Mouse (Mus musculus) c-Kit-negative CD71-positive TER-119-positive erythroid progenitor cells, embryonic 14.5 days (primary cell): ENCODE measurements around the gene Depdc1b.

Experiments used
- DNase-seq: peaks from one replicate; pipeline ENCODE4 v3.0.0-alpha.2; 2013; ENCODE audit warnings: low read depth, low spot score

Depdc1b gene

GRCm38 (mm10) chr13:108316487-108316903 lies 363 bp downstream of the Depdc1b start:
- DNase-seq, result peak; percentile 38

DNA sequence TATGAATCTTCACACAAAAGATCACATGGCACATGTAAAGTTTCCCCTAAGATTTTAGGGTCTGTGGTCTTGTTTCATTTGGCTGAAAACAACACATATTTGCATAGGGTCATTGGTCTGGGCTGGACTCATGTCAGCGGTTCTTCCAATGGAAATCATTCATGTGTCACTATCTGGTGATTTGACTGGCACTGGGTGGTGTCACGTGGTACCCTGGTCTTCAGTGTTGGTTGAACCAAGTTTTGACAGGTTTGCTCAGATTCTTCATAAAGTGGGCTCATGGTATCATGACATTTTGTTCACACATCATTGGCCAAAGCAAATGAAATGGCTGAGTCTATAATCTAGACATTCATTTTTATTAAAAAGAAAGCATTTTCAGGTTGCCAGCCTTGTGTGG lies 1.3 kb downstream of the Depdc1b start:
- no peak for DNase-seq

DNA sequence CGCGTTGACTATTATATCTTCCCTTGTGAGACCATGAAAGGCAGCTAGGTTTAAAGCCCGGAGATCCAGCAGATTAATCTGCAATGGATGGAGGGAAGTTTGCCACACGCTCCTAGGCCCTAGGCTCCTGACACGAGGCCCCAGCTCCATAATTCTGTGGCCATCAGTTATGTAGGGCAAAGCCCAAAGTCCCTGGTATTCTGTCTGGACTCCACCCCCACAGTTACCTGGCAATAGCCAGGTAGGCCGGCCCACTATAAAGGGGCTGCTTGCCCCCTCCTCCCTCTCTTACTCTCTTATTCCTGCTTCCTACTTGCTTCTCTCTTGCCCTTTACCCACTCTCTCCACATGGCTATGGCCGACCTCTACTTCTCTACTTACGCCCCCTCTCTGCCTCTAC lies 2.9 kb downstream of the Depdc1b start:
- no peak for DNase-seq

- DNase-seq, result no peak
Observed at GRCm38 (mm10) chr13:108320216-108320615, 4.1 kb downstream of the Depdc1b start.

- no peak for DNase-seq
Observed at GRCm38 (mm10) chr13:108322466-108322865, 6.3 kb downstream of the Depdc1b start.

- DNase-seq, result no peak
Observed at GRCm38 (mm10) chr13:108323317-108323716, 7.2 kb downstream of the Depdc1b start.

DNA sequence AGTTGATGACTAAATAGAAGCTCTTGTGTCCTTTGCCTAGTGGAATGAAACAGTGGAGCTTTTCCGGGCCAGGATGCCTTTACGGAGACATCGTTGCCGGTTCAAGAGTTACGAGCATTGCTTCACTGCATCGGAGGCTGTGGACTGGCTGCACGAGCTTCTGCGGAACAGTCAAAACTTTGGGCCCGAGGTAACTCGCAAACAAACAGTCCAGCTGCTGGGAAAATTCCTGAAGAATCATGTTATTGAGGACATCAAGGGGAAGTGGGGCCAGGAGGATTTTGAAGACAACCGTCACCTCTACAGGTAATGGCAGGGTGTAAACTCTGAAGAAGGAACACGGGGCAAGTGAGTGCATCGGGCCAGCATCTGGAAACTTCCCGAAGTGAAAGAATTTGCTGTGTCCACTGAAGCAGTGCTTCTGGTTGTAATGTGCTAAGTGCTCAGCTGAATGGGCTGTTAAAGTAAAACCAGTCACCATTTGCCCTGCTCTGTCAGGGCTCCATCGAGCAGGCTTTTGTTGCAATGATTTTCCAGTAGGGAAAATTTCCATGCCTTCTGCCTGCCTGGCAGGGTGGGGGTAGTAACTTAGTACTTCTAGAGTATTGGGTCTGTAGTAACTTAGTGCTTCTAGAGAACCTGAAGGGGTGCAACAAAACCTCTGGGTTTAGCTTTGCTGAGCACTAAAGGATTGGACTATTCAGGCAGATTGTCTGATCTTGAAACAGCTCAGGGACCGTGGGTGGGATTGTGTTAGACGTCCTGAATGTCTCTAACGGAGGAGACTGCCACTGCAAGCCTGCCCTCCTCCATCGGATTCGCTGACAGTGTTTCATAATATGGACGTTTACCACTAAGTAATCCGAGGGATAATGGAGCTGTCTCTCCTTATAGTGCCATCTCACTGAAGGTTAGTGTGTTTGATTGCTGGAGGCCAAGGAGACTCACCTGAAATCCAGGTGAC lies 8.0 kb downstream of the Depdc1b start:
- DNase-seq, result no peak

GRCm38 (mm10) chr13:108325871-108326270 lies 9.7 kb downstream of the Depdc1b start:
- no peak for DNase-seq

DNA sequence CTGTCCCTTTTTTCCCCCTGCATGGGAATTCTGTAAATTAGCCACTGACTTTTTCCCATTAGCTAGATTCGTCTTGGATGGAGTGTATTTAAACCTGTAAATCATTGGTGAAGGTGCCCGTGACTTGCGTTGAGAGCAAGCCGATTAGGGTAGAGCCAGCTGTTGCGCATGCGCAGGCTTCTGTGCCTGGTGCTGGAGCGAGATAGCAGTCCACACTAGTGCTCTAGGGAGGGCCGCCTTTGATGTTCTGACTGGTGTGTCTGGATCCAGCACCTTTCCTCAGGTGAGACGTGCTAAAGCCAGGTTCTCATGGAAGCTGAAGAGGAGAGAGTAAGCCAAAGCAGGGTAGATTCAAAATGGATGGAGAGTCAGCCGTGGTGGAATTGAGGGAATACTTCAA lies 10.2 kb downstream of the Depdc1b start:
- no peak for DNase-seq

DNA sequence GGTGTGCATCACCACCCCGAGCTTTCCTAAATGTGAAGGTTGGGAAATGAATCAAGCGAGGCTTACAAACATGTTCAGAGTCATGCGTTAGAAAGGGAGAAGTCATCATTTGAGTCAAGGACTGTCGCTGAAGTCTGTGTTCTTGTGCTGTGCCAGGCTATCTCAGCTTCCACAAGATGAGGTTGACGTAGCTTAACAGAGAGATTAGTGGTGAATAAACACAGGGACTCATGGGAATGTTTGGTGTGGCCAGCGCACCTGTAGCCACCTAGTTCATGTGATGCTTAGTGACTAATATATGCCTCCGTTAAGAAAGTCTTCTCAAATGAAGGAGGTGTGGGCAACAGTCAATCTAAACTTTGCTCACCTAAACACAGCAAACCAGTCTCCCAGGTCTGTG lies 10.9 kb downstream of the Depdc1b start:
- DNase-seq, result no peak

GRCm38 (mm10) chr13:108328406-108329180 lies 12.5 kb downstream of the Depdc1b start:
- no peak for DNase-seq

DNA sequence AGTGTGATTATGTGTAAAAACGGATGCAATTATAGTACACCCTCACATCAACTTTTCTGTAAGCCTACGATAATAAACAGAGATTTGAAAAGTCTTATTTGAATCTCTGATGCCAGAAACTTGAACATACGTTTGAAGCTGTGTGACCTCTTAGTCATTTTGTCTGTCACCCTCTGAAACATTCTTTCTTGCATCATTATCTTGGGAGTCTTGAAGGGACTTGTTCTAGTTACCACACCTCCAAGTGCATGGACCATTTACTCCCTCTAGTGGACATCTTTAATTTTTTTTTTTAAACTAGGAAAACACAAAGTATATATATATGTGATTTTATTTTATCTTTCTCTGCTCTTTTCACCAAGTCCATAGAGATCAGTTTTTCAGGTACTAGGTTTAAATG lies 13.6 kb downstream of the Depdc1b start:
- DNase-seq, result no peak

- no peak for DNase-seq
Observed at GRCm38 (mm10) chr13:108335257-108336003, 19.3 kb downstream of the Depdc1b start.

GRCm38 (mm10) chr13:108336192-108336591 lies 20.1 kb downstream of the Depdc1b start:
- DNase-seq, result no peak

DNA sequence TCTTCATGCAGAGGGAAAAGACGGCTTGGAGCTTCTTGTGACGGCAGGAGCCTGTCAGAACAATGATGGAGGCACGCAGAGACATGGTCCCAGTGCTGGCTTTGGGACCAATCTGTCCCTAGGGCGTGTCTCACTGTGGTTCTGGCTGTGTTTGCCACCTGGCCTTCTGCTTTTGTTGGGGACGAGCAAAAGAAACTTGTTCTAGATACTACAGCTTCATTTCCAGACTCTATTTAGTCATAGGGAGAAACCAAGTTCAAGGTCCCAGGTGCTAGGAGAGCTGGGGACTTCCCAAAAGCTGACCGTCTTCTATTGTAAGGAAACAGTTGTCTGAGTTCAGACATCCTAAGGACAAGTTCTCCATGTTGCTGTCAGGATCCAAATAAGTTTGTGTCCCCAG lies 21.2 kb downstream of the Depdc1b start:
- DNase-seq, result no peak

- no peak for DNase-seq
Observed at GRCm38 (mm10) chr13:108338076-108338836, 22.1 kb downstream of the Depdc1b start.

DNA sequence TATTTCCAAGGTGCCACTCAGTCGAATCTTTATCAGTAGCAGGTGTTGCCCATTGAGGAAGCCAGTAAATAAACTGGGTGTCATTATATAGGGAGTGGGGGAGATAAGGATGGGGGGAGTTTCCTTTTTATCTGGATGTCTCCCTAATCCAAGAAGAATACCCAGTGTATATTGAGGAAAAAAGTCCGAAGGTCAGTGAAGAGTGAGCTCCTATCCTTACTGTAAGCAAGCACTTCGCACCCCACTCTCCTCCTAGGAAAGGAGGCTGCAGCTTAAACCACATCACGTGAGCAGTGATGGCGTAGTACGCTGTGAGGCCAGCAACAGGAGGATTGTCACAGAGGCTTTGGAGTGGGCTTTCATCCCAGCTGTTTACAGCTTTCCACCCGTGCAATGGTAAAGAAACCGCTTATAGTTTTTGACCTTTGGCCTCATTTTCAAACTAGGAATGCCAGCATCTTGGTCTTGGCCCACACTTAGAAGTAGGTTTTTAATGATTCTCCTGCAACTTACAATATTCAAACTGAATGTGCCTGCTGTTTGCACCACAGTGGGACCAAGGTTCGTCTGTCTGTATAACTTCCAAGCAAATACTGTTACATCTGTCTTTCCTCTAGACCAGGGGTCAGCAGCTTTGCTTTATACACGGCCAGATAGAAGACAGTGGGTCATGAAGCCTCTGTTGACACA lies 23.9 kb downstream of the Depdc1b start:
- no peak for DNase-seq

- DNase-seq, result no peak
Observed at GRCm38 (mm10) chr13:108341585-108341984, 25.5 kb downstream of the Depdc1b start.

DNA sequence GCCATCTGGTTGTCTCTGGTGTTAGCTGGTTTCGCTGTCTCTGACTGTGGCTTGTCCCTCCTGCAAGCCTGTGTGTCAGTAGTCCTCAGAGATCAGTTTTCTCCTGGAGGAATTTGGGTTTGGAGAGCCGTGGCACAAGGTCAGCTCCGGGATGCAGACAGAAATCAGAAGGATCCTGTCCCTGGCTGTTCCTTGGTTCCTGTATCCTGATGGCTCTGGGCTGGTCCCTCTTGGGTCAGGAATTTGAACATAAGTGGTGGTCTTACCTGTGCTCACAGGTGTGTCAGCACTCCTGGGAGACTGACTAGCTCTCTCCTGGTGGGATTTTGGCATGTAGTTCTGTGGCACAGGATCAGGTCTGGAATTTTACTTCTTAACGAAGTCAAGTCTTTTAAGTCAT lies 29.6 kb downstream of the Depdc1b start:
- no peak for DNase-seq

DNA sequence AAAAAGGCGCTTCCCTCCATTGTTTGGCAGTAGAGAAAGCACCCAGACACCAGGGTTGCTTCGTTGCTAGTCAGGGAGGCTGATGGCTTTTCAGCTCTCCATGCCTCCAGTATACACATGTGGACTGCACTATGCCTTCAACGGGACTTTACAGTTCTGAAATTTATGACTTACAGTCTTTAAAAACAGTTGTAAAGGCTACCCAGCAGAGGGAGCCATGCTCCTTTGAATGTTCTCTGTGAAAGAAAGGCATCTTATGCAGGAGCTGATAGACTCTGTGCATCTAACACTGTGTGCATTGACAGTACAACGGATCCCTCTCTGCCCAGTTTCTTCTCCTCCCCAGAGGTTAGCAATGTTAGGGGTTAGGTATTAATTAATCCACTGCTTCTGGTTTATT lies 30.9 kb downstream of the Depdc1b start:
- no peak for DNase-seq

GRCm38 (mm10) chr13:108349624-108350023 lies 33.5 kb downstream of the Depdc1b start:
- DNase-seq, result no peak
